Mouse (Mus musculus) embryonic fibroblast, embryonic 13.5 days (primary cell): ENCODE data around the gene Myl4. TPM values are rescaled to one million over a fixed set of nuclear protein-coding genes. Genes with fewer than 3 reads are reported as not detected.

Experiments used
- H3K27ac ChIP-seq: 2 replicates; pipeline ENCODE4 v1.5.1; 2012; ENCODE audit warnings: low read length, control low read depth, inconsistent platforms; ENCODE audit not compliant: insufficient read depth
- H3K4me1 ChIP-seq: 2 replicates; pipeline ENCODE4 v1.6.1; 2011; ENCODE audit warnings: low read length; ENCODE audit not compliant: control insufficient read depth, insufficient read depth
- H3K4me3 ChIP-seq: 2 replicates; pipeline ENCODE4 v1.5.1; 2011; ENCODE audit warnings: mild to moderate bottlenecking, control low read depth, low read length; ENCODE audit not compliant: insufficient read depth
- CTCF ChIP-seq: IDR thresholded peaks from 2 replicates; pipeline ENCODE4 v1.5.1; 2011; ENCODE audit warnings: mild to moderate bottlenecking, control low read depth, low read length, moderate library complexity, borderline replicate concordance; ENCODE audit not compliant: insufficient read depth
- POLR2A ChIP-seq: IDR thresholded peaks from 2 replicates; pipeline ENCODE4 v1.6.1; 2011; ENCODE audit warnings: low read depth, mild to moderate bottlenecking, control low read depth, low read length, moderate library complexity
- polyA plus RNA-seq: library from polyadenylated mRNA; stranded (reverse); fragments of >200 nt; gene quantifications from 2 replicates; pipeline ENCODE4 v1.2.4, GENCODE M21; 2011; ENCODE audit warnings: low read depth; ENCODE audit not compliant: missing spikeins, insufficient read length

Myl4 gene
- polyA plus RNA-seq, 1 experiment, result 2.7 TPM

DNA sequence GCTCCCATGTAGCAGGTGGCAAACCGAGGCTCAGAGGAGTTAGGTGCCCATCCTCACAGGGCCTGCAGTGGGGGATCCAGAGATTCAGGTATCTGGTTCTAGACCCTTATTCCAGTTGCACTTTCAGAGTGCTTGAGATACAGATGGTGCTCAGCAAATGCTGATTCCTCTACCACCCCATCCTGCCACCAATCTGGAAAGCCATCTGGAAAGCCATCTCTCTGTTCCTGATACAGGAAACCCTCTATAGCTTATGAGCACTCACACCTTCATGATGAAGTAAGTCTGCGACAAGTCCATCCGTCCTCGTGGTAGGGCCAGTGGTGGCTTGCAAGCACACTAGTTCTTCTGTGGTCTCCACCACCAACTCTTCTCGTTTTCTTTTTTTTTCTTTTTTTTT lies 30.1 kb downstream of the Myl4 start:
- TF ChIP-seq POLR2A (no peak), CTCF (no peak)

DNA sequence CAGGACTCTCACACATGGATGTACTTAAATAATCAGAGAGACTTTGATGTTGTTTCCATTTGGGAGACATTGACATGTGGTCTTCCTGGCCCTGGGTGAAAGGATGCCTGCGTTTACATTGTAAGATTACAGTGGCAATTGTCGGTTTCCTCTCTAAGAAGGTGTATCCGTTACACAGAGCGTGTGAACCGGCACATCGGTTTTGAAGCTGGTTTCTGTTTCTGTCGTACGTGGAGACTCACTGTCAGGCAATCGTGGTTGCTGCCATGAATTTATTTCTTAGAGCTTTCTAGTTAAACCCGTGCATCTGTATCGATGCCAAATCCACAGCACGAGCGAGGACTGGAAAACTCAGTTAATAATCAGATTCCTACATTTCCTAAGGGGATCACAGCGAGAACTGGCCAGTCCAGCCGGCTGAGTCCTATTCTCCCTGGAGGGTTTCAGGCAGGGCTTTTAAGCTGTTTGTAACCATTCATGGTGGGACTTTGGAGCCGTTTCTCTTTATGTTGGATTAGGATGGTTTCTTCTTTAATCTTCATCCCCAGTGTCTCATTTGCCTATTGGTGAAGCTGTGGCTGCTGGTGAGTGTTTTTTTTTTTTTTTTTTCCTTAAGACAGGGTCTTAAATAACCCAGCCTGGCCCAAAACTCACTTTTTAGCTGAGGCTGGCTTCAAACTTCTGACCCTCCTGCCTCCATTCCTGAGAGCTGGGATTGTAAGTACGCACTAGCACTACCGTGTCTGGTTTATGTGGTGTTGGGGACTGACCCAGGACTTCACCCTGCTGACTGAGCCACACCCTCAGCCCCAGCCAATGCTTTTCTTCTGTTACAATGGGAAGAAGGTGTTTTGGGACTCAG lies 31.2 kb downstream of the Myl4 start:
- H3K27ac ChIP-seq, result no peak overlapping the region
- TF ChIP-seq POLR2A (no peak), CTCF (no peak)
- peak overlapping the region; percentile 36 for H3K4me3 ChIP-seq
- peaks cover 2% of the 10 kb centered on the region; the same call in 1 of the 2 replicates for H3K4me1 ChIP-seq

More for the DNA sequence above, 30.1 kb downstream of the Myl4 start:
- Histone ChIP-seq H3K4me3 (no peak overlapping the region), H3K4me1 (peaks cover 2% of the 10 kb centered on the region; the same call in 1 of the 2 replicates), H3K27ac (no peak overlapping the region)

DNA sequence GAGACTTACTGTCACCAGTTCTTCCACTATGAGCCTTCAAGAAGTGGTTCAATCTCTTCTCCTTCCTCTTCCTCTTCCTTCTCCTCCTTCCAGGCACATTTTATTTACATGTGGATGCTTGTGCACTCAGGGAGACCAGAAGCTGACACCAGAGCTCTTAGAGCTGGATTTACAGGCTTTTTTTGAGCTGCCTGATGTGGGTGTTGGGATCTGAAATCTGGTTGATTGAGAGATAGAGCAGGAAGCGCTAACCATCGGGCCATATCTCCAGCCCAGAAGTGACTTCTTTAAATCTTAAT lies 31.8 kb downstream of the Myl4 start:
- no peak overlapping the region for H3K4me3 ChIP-seq
- H3K4me1 ChIP-seq, result peaks cover 2% of the 10 kb centered on the region; the same call in 1 of the 2 replicates
- TF ChIP-seq POLR2A (no peak), CTCF (no peak)
- H3K27ac ChIP-seq, result no peak overlapping the region

DNA sequence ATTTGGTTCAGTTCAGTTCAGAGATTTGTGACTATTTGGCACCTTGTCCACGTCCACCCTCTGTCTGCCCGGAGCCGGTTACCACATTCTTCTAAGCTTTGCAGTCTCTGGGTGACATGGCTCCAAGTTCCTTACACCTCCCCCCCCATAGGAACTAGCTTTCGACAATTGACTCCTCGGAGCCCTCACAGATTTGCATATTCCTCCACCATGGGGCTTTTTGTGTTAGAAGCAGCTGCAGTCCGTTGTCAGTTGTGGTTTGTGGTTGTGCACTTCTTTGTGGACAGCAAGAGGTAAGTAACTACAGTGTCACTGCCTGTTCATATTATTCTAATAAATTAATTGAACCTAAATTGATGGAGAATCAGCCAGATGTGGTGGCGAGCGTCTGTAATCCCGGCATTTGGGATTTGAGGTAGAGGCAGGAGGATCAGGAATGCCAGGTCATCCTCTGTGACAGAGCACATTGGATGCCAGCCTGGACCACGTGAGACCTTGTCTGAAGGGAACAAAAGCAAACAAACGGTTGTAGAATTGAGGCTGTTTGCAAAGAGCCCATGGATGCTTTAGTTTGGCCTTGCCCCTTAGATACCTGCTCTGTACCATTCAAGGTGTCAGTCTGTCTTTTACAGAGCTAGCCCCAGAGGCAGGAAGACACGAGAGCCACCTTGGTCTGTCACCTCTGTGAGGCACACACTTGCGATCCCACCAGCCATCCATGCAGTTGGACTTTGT lies 32.3 kb downstream of the Myl4 start:
- no peak overlapping the region for H3K27ac ChIP-seq
- no peak overlapping the region for H3K4me3 ChIP-seq
- TF ChIP-seq CTCF, result no peak
- TF ChIP-seq POLR2A, result no peak
- H3K4me1 ChIP-seq, result peaks cover 2% of the 10 kb centered on the region; the same call in 1 of the 2 replicates

DNA sequence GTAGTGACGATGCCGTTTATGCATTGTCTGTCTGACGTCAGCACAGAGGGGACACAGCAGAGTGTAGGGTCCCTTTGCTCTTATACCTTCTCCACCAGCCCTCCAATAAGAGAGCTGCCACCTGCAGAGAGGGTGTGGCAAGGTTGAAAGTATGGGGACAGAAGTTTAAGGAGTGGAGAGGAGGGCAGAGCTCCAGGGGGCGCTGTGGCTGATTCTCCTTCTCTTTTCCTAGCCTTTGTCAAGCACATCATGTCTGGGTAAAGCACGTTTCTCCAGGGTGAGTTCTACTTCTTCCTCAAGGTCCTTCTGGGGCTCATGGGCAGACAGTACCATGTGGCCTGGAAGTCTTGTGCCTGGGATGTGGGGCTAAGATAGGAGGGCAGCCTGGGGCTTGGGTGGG lies 35.0 kb downstream of the Myl4 start:
- TF ChIP-seq POLR2A, result no peak
- TF ChIP-seq CTCF, result no peak
- Histone ChIP-seq H3K4me3 (no peak overlapping the region), H3K4me1 (peaks cover 5% of the 10 kb centered on the region; the same call in 1 of the 2 replicates), H3K27ac (no peak overlapping the region)

DNA sequence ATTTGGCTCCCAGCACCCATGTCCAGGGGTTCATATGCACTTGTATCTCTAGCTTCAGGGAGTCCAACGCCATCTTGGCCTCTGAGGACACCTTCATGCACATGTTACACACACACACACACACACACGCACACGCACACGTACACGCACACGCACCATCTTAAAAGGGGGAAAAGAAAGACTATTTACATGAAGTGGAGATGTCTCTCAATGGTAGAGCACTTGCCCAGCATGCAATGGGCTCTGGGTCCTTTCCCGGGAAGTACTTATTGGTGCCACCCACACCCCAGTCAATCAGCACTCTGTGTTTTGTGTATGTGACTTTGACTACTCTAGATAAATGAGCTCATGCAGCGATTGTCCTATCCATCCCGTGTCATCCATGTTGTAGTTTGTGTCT lies 37.4 kb downstream of the Myl4 start:
- H3K27ac ChIP-seq, result no peak overlapping the region
- H3K4me3 ChIP-seq, result no peak overlapping the region
- TF ChIP-seq POLR2A, result no peak
- TF ChIP-seq CTCF, result no peak

DNA sequence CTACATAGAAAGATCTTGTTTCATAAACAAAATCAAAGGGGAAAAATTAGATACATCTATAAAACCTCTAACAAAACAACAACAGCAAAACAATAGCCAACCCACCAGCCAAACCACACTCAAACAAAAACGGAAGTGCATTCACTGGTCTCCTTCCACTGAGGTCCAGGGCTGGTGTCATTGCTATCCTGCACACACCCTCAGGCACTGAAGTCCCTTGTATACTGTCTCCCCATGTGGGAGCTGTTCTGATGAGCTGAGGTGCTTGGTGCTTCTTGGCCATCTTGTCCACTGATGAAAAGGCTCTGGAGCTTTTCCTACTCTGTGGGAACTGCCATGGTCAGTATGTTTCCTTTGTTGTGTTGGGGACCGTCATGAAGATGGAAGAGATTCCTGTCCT lies 38.0 kb downstream of the Myl4 start:
- no peak for TF ChIP-seq CTCF
- TF ChIP-seq POLR2A, result no peak
- Histone ChIP-seq H3K4me1 (peaks cover 2% of the 10 kb centered on the region; the same call in 1 of the 2 replicates), H3K4me3 (no peak overlapping the region), H3K27ac (no peak overlapping the region)

More for the DNA sequence above, 37.4 kb downstream of the Myl4 start:
- H3K4me1 ChIP-seq, result peaks cover 2% of the 10 kb centered on the region; the same call in 1 of the 2 replicates

DNA sequence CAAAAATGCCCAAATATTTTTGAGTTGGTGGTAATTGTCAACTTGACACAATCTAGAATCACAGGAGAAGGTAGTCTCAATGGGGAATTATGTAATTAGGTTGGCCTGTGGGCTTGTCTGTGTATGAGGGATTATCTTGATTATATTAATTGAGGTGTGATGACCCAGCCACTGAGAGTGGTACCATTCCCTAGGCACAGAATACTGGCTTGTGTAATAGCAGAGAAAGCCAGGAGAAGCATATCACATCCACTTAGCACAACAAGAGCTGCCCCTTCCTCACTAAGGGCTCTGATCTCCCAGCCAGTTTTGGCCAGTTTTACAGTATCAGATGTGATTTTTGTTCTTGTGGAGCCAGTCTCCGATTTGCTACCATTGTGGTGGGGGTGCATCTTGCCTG lies 39.1 kb downstream of the Myl4 start:
- TF ChIP-seq CTCF (no peak), POLR2A (no peak)
- Histone ChIP-seq H3K4me3 (no peak overlapping the region), H3K4me1 (peaks cover 2% of the 10 kb centered on the region; the same call in 1 of the 2 replicates), H3K27ac (no peak overlapping the region)

DNA sequence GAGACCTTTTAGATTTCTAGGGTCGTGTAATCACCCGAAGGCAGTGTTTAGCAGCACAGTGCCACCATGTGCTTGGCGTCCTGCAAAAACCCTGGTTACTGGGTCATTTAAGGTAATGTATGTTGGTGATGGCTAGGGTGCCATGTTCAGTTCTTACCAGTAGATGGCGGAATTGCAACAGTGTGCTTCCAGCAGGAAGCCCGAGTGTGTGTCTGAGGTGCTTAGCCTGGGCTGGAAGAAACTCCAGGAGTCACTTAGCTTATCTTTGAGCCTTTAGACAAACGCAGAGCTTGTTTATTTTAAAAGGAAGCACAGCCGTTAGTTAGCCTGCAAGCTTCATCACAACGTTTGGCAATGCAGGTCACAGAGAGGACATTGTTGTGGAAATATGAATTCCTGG lies 39.7 kb downstream of the Myl4 start:
- TF ChIP-seq CTCF (peak; percentile 80; the same call in 1 of the 2 replicates), POLR2A (no peak)
- Histone ChIP-seq H3K4me3 (no peak overlapping the region), H3K4me1 (peaks cover 2% of the 10 kb centered on the region; the same call in 1 of the 2 replicates), H3K27ac (no peak overlapping the region)
